Mouse (Mus musculus): ENCODE measurements around the gene 4921536K21Rik. TPM values are rescaled to one million over a fixed set of nuclear protein-coding genes. Genes with fewer than 3 reads are reported as not detected.

4921536K21Rik gene
- 1.1 TPM for polyA plus RNA-seq (2014; fragmentation: Illumina TruSeq; extraction: RNeasy Lipid Tissue Mini Kit (QIAGEN cat#74804); ENCODE audit: low read depth, low replicate concordance)

DNA sequence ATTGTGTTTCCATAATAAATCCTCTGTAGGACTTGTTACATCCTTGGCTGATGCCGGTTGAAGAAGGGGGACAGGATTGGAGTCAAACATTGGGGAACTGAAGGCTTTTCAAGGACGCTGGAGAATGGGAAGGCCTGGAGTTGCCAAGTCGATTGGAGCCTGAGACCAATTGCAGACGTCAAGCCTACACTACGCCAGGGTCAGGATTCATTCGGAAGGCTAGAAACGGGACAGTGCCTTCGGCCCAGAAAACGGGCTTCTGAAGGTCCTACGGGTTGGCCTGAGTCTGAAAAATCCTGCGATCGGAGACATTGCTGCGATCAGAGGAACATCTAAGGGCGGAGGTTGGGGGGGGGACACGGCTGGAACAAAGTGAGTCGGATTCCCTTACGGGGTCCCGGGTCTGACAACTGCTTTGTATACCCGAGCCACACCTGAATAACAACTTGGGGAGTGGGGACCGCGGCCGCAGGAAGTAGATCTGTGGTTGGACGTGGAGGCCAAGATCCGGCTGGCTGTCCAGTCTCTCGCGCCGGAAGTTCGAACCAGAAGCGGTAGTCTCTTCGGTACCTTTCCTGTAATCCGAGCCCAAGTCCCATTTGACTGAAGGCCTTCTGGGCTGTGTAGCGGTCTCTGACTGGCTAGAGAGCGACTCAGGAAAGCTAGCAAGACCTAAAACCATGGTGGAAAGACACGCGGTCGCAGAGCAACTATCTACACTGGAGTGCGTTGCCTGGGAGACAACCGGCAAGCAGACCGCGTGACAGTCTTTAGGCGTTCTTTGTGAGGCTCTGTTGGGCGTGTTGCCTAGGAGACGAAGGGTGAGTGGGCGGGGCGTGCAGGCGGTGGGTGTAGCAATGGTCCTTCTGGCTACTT, at the start of gene 4921536K21Rik, which contains the start of gene Dusp18:
Gene 4921536K21Rik, minus strand, starts transcription at position 693 of the 876 bp plus-strand sequence.
Gene Dusp18, plus strand, starts transcription at position 835 of the 876 bp plus-strand sequence.

DNA sequence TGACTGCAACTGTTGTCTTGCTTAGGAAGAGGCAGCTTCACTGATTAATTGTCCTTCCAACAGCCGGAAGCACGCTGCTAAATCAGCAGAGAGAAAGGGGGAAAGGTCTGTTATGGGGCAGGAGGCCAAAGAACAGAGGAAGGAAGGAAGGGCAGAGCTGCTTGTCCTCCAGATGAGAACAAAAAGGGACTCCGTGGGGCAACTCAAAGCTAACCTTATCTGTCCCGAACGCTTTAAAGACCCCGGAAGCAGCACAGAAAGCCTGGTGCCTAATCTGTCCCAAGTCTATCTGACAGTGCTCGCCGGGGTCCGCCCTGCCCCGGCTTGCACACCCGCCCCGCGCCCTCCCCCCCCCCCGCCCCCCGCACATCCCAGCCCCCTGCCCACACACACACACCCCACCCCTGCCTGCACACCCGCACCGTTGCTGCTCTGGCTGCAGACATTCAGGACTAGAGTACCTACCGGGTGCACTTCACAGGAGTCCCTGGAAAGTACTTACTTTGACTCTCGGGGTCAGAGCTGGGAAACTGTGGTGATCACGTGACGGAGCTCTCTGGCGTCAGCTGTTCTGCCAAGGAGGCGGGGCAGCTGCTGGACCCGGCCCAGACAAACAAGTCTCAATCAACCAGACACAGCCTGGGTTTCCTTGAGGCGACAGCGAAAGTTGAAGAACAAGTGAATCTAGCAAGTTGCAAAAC, 36.8 kb upstream of the 4921536K21Rik start, which contains the start of gene Tcn2:
Gene Tcn2, minus strand, starts transcription at position 649 of the 701 bp plus-strand sequence.

DNA sequence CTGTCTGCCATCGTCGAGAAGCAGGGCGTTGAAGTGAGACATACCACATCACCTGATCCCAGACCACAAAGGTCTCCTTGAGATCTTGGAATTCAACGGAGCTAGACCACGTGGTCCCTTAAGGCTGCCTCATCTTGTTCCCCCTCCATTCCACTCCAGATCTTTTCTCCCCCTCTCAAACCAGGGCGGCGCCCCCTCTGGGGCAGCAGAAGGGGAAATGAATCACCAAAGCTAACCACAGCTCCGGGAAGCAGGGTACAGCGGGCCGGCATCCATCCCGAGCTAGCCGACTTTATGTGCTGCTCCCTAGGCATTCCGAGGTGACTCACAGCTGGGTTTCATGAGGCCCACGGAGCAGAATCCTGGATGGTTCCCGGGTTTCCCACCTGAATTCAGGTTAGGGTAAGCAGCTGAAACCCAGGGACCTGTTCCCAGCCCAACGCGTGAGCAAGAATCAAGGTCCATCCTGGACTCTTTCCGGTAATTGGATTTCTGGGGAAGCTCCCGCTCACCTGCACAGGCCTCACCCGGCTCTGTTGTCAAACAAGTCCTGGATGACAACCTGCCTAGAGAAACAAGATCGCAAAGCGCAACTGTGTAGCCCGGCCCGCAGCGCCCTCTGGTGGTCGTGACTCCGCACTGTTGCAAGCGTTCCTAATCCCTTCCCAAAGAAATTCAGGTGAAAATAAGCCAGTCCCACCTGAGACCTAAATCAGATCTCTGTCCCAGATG, 19.4 kb upstream of the 4921536K21Rik start, which contains the start of gene Slc35e4:
Gene Slc35e4, minus strand, starts transcription at position 556 of the 732 bp plus-strand sequence.

DNA sequence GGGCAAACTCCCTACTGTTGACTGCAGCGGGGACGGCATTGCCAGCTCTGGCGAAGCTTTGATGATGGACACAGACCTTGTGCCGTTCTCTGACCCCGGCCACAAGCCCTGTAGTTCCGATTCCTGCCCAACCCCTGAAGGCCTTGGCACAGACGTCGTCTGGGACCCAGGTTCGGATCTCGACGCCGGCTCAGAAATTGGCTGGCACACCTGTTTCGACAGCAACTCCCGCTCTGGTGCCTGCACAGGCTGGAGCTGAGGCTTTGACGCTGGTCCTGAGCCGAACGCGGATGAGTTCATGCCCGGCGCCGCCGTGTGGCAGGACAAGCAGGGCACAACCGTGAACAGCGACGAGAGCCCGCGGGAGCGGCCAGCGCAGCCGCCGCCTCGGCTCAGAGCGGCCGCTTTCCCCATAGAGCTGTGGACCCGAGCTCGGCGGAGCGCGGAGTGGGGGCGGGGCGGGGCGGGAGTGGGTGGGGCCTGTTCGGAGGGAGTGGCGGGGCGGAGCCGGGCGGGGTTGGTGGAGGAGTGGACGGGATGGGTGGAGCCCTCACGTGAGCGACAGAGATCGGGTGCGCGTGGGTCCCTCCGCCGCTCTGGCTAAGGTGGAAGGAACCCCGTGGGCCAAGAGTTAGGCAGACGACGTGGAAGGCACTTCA, 31.3 kb downstream of the 4921536K21Rik start, which contains the start of gene Osbp2:
Gene Osbp2, minus strand, starts transcription at position 450 of the 659 bp plus-strand sequence.

Other genes with a start within 250 kb of the 4921536K21Rik start
- gene Morc2a, start 245.9 kb downstream of the 4921536K21Rik start, polyA plus RNA-seq (2014; fragmentation: Illumina TruSeq; extraction: RNeasy Lipid Tissue Mini Kit (QIAGEN cat#74804); ENCODE audit: low read depth, low replicate concordance), result 19.6 TPM
- gene Osbp2, start 31.2 kb downstream of the 4921536K21Rik start, polyA plus RNA-seq (2014; fragmentation: Illumina TruSeq; extraction: RNeasy Lipid Tissue Mini Kit (QIAGEN cat#74804); ENCODE audit: low read depth, low replicate concordance), result not detected
- 8.5 TPM for gene Dusp18, start 142 bp upstream of the 4921536K21Rik start, polyA plus RNA-seq (2014; fragmentation: Illumina TruSeq; extraction: RNeasy Lipid Tissue Mini Kit (QIAGEN cat#74804); ENCODE audit: low read depth, low replicate concordance)
- gene Slc35e4, start 19.6 kb upstream of the 4921536K21Rik start, polyA plus RNA-seq (2014; fragmentation: Illumina TruSeq; extraction: RNeasy Lipid Tissue Mini Kit (QIAGEN cat#74804); ENCODE audit: low read depth, low replicate concordance), result 0.19 TPM
- 2.2 TPM for gene Tcn2, start 37.1 kb upstream of the 4921536K21Rik start, polyA plus RNA-seq (2014; fragmentation: Illumina TruSeq; extraction: RNeasy Lipid Tissue Mini Kit (QIAGEN cat#74804); ENCODE audit: low read depth, low replicate concordance)
- gene Pes1, start 68.9 kb upstream of the 4921536K21Rik start, polyA plus RNA-seq (2014; fragmentation: Illumina TruSeq; extraction: RNeasy Lipid Tissue Mini Kit (QIAGEN cat#74804); ENCODE audit: low read depth, low replicate concordance), result 14.2 TPM
- not detected for gene 4930556J24Rik, start 81.7 kb upstream of the 4921536K21Rik start, polyA plus RNA-seq (2014; fragmentation: Illumina TruSeq; extraction: RNeasy Lipid Tissue Mini Kit (QIAGEN cat#74804); ENCODE audit: low read depth, low replicate concordance)
- gene Gal3st1, start 88.5 kb upstream of the 4921536K21Rik start, polyA plus RNA-seq (2014; fragmentation: Illumina TruSeq; extraction: RNeasy Lipid Tissue Mini Kit (QIAGEN cat#74804); ENCODE audit: low read depth, low replicate concordance), result 1.8 TPM
- gene Sec14l4, start 136.4 kb upstream of the 4921536K21Rik start, polyA plus RNA-seq (2014; fragmentation: Illumina TruSeq; extraction: RNeasy Lipid Tissue Mini Kit (QIAGEN cat#74804); ENCODE audit: low read depth, low replicate concordance), result 0.13 TPM
- gene Sec14l3, start 169.7 kb upstream of the 4921536K21Rik start, polyA plus RNA-seq (2014; fragmentation: Illumina TruSeq; extraction: RNeasy Lipid Tissue Mini Kit (QIAGEN cat#74804); ENCODE audit: low read depth, low replicate concordance), result not detected
- gene Mtfp1, start 200.3 kb upstream of the 4921536K21Rik start, polyA plus RNA-seq (2014; fragmentation: Illumina TruSeq; extraction: RNeasy Lipid Tissue Mini Kit (QIAGEN cat#74804); ENCODE audit: low read depth, low replicate concordance), result 3.6 TPM
- gene Sec14l2, start 228.3 kb upstream of the 4921536K21Rik start, polyA plus RNA-seq (2014; fragmentation: Illumina TruSeq; extraction: RNeasy Lipid Tissue Mini Kit (QIAGEN cat#74804); ENCODE audit: low read depth, low replicate concordance), result 0.54 TPM
- gene Rnf215, start 240.1 kb upstream of the 4921536K21Rik start, polyA plus RNA-seq (2014; fragmentation: Illumina TruSeq; extraction: RNeasy Lipid Tissue Mini Kit (QIAGEN cat#74804); ENCODE audit: low read depth, low replicate concordance), result 3.1 TPM